Mouse (Mus musculus): ENCODE results near the gene Ino80.

Gene Ino80

GRCm38 (mm10) chr2:119461028-119461427 lies 16.5 kb downstream of the Ino80 start:
- CTCF ChIA-PET, result interaction anchor here (0.7 to 0.9 kb wide), 2 partner anchors 29 to 39 kb away, joined by 8 to 10 read pairs; no protein-coding TSS in a partner anchor

- CTCF ChIA-PET, result interaction anchor here (0.6 kb wide), 1 partner anchor 35 kb away, joined by 3 read pairs; no protein-coding TSS in a partner anchor
These were observed 22.9 kb downstream of the Ino80 start for GRCm38 (mm10) chr2:119454558-119454957.

GRCm38 (mm10) chr2:119436988-119437387 lies 40.5 kb downstream of the Ino80 start:
- CTCF ChIA-PET, result no interaction called here

GRCm38 (mm10) chr2:119436467-119436866 lies 41.0 kb downstream of the Ino80 start:
- CTCF ChIA-PET, result interaction anchor here (0.7 to 1.2 kb wide), 3 partner anchors 10 to 597 kb away, joined by 3 to 8 read pairs (median 3); no protein-coding TSS in a partner anchor

GRCm38 (mm10) chr2:119413819-119414218 lies 63.7 kb downstream of the Ino80 start:
- CTCF ChIA-PET, result interaction anchor here (0.6 kb wide), 2 partner anchors 113 to 174 kb away, joined by 3 to 6 read pairs; no protein-coding TSS in a partner anchor

- CTCF ChIA-PET, result no interaction called here
These were observed 65.8 kb downstream of the Ino80 start for GRCm38 (mm10) chr2:119411674-119412073.

- CTCF ChIA-PET, result interaction anchor here (0.6 kb wide), 1 partner anchor 29 kb away, joined by 11 read pairs; no protein-coding TSS in a partner anchor
These were observed 66.5 kb downstream of the Ino80 start for GRCm38 (mm10) chr2:119411016-119411415.

- CTCF ChIA-PET, result no interaction called here
These were observed 68.8 kb downstream of the Ino80 start for GRCm38 (mm10) chr2:119408733-119409132.

- CTCF ChIA-PET, result no interaction called here
These were observed 69.2 kb downstream of the Ino80 start for GRCm38 (mm10) chr2:119408278-119408677.

GRCm38 (mm10) chr2:119399313-119399712 lies 78.2 kb downstream of the Ino80 start:
- CTCF ChIA-PET, result no interaction called here

GRCm38 (mm10) chr2:119398665-119399064 lies 78.8 kb downstream of the Ino80 start:
- CTCF ChIA-PET, result no interaction called here

GRCm38 (mm10) chr2:119398252-119398651 lies 79.2 kb downstream of the Ino80 start:
- CTCF ChIA-PET, result interaction anchor here (0.6 kb wide), 1 partner anchor 99 kb away, joined by 3 read pairs; no protein-coding TSS in a partner anchor

- CTCF ChIA-PET, result no interaction called here
These were observed 87.5 kb downstream of the Ino80 start for GRCm38 (mm10) chr2:119389992-119390391.

- CTCF ChIA-PET, result no interaction called here
These were observed 89.2 kb downstream of the Ino80 start for GRCm38 (mm10) chr2:119388266-119388665.

GRCm38 (mm10) chr2:119379455-119379854 lies 98.0 kb downstream of the Ino80 start:
- CTCF ChIA-PET, result interaction anchor here (0.6 kb wide), 1 partner anchor 298 kb away, joined by 7 read pairs; no protein-coding TSS in a partner anchor

GRCm38 (mm10) chr2:119377826-119378225 lies 99.7 kb downstream of the Ino80 start:
- CTCF ChIA-PET, result no interaction called here

GRCm38 (mm10) chr2:119377286-119377685 lies 100.2 kb downstream of the Ino80 start:
- CTCF ChIA-PET, result interaction anchor here (1.0 kb wide), 1 partner anchor 24 kb away, joined by 4 read pairs; no protein-coding TSS in a partner anchor

GRCm38 (mm10) chr2:119370116-119370515 lies 107.4 kb downstream of the Ino80 start:
- CTCF ChIA-PET, result no interaction called here

- CTCF ChIA-PET, result no interaction called here
These were observed 110.1 kb downstream of the Ino80 start for GRCm38 (mm10) chr2:119367346-119367745.

GRCm38 (mm10) chr2:119364969-119365368 lies 112.5 kb downstream of the Ino80 start:
- CTCF ChIA-PET, result no interaction called here

- CTCF ChIA-PET, result no interaction called here
These were observed 117.7 kb downstream of the Ino80 start for GRCm38 (mm10) chr2:119359721-119360291.

GRCm38 (mm10) chr2:119358249-119358648 lies 119.2 kb downstream of the Ino80 start:
- CTCF ChIA-PET, result no interaction called here

GRCm38 (mm10) chr2:119356805-119357204 lies 120.7 kb downstream of the Ino80 start:
- CTCF ChIA-PET, result interaction anchor here (0.7 kb wide), 1 partner anchor 68 kb away, joined by 3 read pairs; no protein-coding TSS in a partner anchor

GRCm38 (mm10) chr2:119356310-119356709 lies 121.2 kb downstream of the Ino80 start:
- CTCF ChIA-PET, result no interaction called here

Measured in spleen, embryonic (tissue).